Comparison of ENCODE assay signal across 7 mouse cellular contexts in genomic region chr16:96044096-96044495, GRCm38 (mm10). TPM values are rescaled to one million over a fixed set of nuclear protein-coding genes. Genes with fewer than 3 reads are reported as not detected.
DNase-seq lines count a peak whose midpoint lies in the region; ATAC-seq lines count a peak whose summit lies in the region.

No protein-coding gene starts in this region.

- H3K4me3 ChIP-seq in midbrain, embryonic 10.5 days, result no peak overlapping the region
- no peak overlapping the region for H3K4me3 ChIP-seq in midbrain, embryonic 13.5 days (replicated peaks)

- H3K9ac ChIP-seq in midbrain, embryonic 13.5 days (replicated peaks), result no peak overlapping the region

- no peaks in the 10 kb centered on the region for H3K4me1 ChIP-seq in midbrain, embryonic 10.5 days
- no peaks in the 10 kb centered on the region for H3K4me1 ChIP-seq in midbrain, embryonic 13.5 days (replicated peaks)

- H3K27me3 ChIP-seq in midbrain, embryonic 10.5 days (ENCODE audit: low read depth, poor library complexity, severe bottlenecking), result no peaks in the 10 kb centered on the region
- H3K27me3 ChIP-seq in midbrain, embryonic 13.5 days, result no peaks in the 10 kb centered on the region

- H3K4me2 ChIP-seq in midbrain, embryonic 13.5 days (replicated peaks), result no peak overlapping the region

- H3K9me3 ChIP-seq in midbrain, embryonic 10.5 days (replicated peaks), result no peaks in the 10 kb centered on the region
- no peaks in the 10 kb centered on the region for H3K9me3 ChIP-seq in midbrain, embryonic 13.5 days

- 69% methylated on average over 5 of the region's 5 CpGs for WGBS in midbrain, embryonic 10.5 days
- 67% methylated on average over 5 of the region's 5 CpGs for WGBS in midbrain, embryonic 13.5 days

- ATAC-seq in midbrain, embryonic 13.5 days, result no peak

- H3K27ac ChIP-seq in midbrain, embryonic 10.5 days (replicated peaks), result no peak overlapping the region
- no peak overlapping the region for H3K27ac ChIP-seq in midbrain, embryonic 13.5 days

- peak; percentile 19 for DNase-seq in midbrain, embryonic 10.5 days (ENCODE audit: low spot score)
- peak; percentile 15 for DNase-seq in T-cell, adult 2 months (ENCODE audit: low spot score)
- peak; percentile 19 for DNase-seq in cerebellum, adult 8-10 months
- DNase-seq in heart, postnatal 4 days, result peak; percentile 52
- peak; percentile 61 for DNase-seq in mesoderm, embryonic 11.5 days (ENCODE audit: low read depth, low spot score)
- DNase-seq in right cerebral cortex, postnatal 14 days, result no peak

- peaks cover 100% of the 10 kb centered on the region for H3K36me3 ChIP-seq in midbrain, embryonic 10.5 days
- peaks cover 82% of the 10 kb centered on the region for H3K36me3 ChIP-seq in midbrain, embryonic 13.5 days

RNA-seq across cellular contexts. Expression of gene Brwd1, which starts 38.2 kb away (rescaled TPM):
- polyA plus RNA-seq in midbrain, embryonic 10.5 days (2016; fragmentation: Nextera tagmentation; extraction: Ambion mirVana), result 133 and 160 TPM in 2 replicates
- 287 and 303 TPM in 2 replicates for polyA plus RNA-seq in midbrain, embryonic 13.5 days (2015; fragmentation: Nextera tagmentation; extraction: Ambion mirVana)
- 100 to 1,000 TPM; 101 to 109 TPM for total RNA-seq in heart, postnatal 4 days (2021)

RNA-seq across cellular contexts. Expression of gene Psmg1, which starts 53.3 kb away (rescaled TPM):
- polyA plus RNA-seq in midbrain, embryonic 10.5 days (2016; fragmentation: Nextera tagmentation; extraction: Ambion mirVana), result 102 and 113 TPM in 2 replicates
- polyA plus RNA-seq in midbrain, embryonic 13.5 days (2015; fragmentation: Nextera tagmentation; extraction: Ambion mirVana), result 58.0 and 58.5 TPM in 2 replicates
- 10 to 100 TPM; 28.0 to 28.9 TPM for total RNA-seq in heart, postnatal 4 days (2021)
